Mouse (Mus musculus) liver, embryonic 11.5 days (tissue): ENCODE results near the gene Cdc14b. TPM values are rescaled to one million over a fixed set of nuclear protein-coding genes. Genes with fewer than 3 reads are reported as not detected.
"Not testable (repeated sequence)": the region's sequence is repeated elsewhere in the genome, so short reads cannot be mapped to it uniquely, and the experiment has no call there.

Experiments used
- ATAC-seq: fragments of 200-750 bp; cut with Nextera tagmentation; replicated peaks from 2 replicates; pipeline ENCODE4 v1.8.0; 2017; ENCODE audit warnings: moderate number of reproducible peaks, mild to moderate bottlenecking, moderate TSS enrichment, moderate library complexity; ENCODE audit not compliant: low FRiP score
- DNase-seq: peaks from one replicate; pipeline ENCODE4 v3.0.0-alpha.2; 2017; ENCODE audit warnings: low spot score
- H3K27ac ChIP-seq: fragments of 300-500 bp; sonication (generic); 2 replicates; pipeline ENCODE4 v1.5.1; 2014; ENCODE audit warnings: mild to moderate bottlenecking, low read depth, low read length, control low read depth
- H3K27me3 ChIP-seq: fragments of 300-500 bp; sonication (generic); replicated peaks from 2 replicates; pipeline ENCODE4 v1.6.1; 2014; ENCODE audit warnings: low read length, mixed read lengths; ENCODE audit not compliant: control insufficient read depth, insufficient read depth
- H3K36me3 ChIP-seq: fragments of 300-500 bp; sonication (generic); 2 replicates; pipeline ENCODE4 v1.6.1; 2014; ENCODE audit warnings: mild to moderate bottlenecking, low read length, moderate library complexity, mixed read lengths; ENCODE audit not compliant: control insufficient read depth, insufficient read depth
- H3K4me1 ChIP-seq: fragments of 300-500 bp; sonication (generic); replicated peaks from 2 replicates; pipeline ENCODE4 v1.6.1; 2014; ENCODE audit warnings: low read length, mixed read lengths; ENCODE audit not compliant: control insufficient read depth, insufficient read depth
- H3K4me2 ChIP-seq: fragments of 300-500 bp; sonication (generic); 2 replicates; pipeline ENCODE4 v1.6.1; 2014; ENCODE audit warnings: mild to moderate bottlenecking, control low read depth, moderate library complexity
- H3K4me3 ChIP-seq: fragments of 300-500 bp; sonication (generic); 2 replicates; pipeline ENCODE4 v1.5.1; 2014; ENCODE audit warnings: low read depth, low read length, control low read depth
- H3K9ac ChIP-seq: fragments of 300-500 bp; sonication (generic); 2 replicates; pipeline ENCODE4 v1.6.1; 2014; ENCODE audit warnings: low read depth, low read length, control low read depth
- H3K9me3 ChIP-seq: fragments of 300-500 bp; sonication (generic); 2 replicates; pipeline ENCODE4 v1.6.1; 2016; ENCODE audit warnings: low read length, inconsistent platforms, mixed read lengths; ENCODE audit not compliant: control insufficient read depth
- WGBS: fragments of 180-500 bp; shearing (Covaris S2); extraction: QIAGEN DNeasy Blood & Tissue Kit; methylation state at CpG from one replicate; pipeline ENCODE4 v1.1.7; 2014; 5-methylcytosine and 5-hydroxymethylcytosine counted together
- polyA plus RNA-seq: library from polyadenylated mRNA; unstranded; fragments of >200 nt; fragmentation: Nextera tagmentation; extraction: Ambion mirVana; gene quantifications from 2 replicates; pipeline ENCODE4 v1.2.1, GENCODE M21; 2014

Gene Cdc14b
- polyA plus RNA-seq, 1 experiment from 2014 or later: 16.6 TPM

DNA sequence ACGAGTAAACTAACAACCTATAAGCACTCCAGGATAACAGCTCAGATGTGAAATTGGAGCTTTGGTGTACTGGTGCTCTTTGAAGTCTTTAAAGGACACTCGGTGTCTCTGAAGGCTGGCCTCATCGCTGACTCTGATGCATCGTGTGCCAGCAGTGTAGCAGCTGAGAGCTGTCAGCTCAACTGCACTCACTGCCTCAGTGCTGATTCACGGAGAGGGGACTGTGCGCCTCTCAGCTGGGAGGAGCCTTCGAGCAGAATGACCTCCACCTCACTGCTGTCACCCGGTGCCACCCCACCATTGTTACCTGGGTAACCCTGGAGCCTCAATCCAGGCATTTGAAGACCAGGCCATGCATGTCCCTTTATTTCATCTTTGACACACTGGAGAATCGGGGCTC lies 7.9 kb downstream of the Cdc14b start:
- Histone ChIP-seq H3K4me2 (no peak overlapping the region), H3K36me3 (no peaks in the 10 kb centered on the region), H3K27me3 (no peaks in the 10 kb centered on the region), H3K9me3 (no peaks in the 10 kb centered on the region), H3K4me3 (no peak overlapping the region), H3K4me1 (peaks cover 5% of the 10 kb centered on the region), H3K27ac (no peak overlapping the region), H3K9ac (no peak overlapping the region)
- no peak for DNase-seq
- ATAC-seq: no peak
- WGBS: 44% methylated on average over 9 of the region's 9 CpGs

- Histone ChIP-seq H3K9ac (no peak overlapping the region), H3K27ac (no peak overlapping the region), H3K9me3 (no peaks in the 10 kb centered on the region), H3K27me3 (no peaks in the 10 kb centered on the region), H3K36me3 (no peaks in the 10 kb centered on the region), H3K4me1 (peaks cover 5% of the 10 kb centered on the region), H3K4me2 (no peak overlapping the region), H3K4me3 (no peak overlapping the region)
- DNase-seq: no peak
- ATAC-seq: no peak
- WGBS: 90% methylated on average over 6 of the region's 6 CpGs
These were observed 10.5 kb downstream of the Cdc14b start for GRCm38 (mm10) chr13:64264586-64264985.

GRCm38 (mm10) chr13:64259903-64260302 lies 15.2 kb downstream of the Cdc14b start:
- 93% methylated on average over 7 of the region's 7 CpGs for WGBS
- Histone ChIP-seq H3K36me3 (no peaks in the 10 kb centered on the region), H3K27ac (no peak overlapping the region), H3K9ac (no peak overlapping the region), H3K4me3 (no peak overlapping the region), H3K4me2 (no peak overlapping the region), H3K27me3 (no peaks in the 10 kb centered on the region), H3K4me1 (no peaks in the 10 kb centered on the region), H3K9me3 (no peaks in the 10 kb centered on the region)
- DNase-seq: no peak
- no peak for ATAC-seq

DNA sequence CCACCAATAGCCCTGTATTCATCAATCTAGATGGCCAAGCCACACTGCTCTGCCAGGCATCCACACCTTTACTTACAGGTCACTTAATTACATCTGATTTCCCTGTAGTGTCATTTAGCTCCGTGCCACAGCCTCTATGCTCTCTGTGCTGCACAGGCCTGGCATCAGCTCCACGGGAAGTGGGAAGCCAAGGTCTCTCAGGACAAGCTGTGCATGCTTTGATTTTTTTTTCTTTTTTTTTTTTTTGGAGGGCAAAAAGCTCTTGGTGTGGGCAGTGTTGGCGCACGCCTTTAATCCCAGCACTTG lies 16.6 kb downstream of the Cdc14b start:
- Histone ChIP-seq H3K36me3 (no peaks in the 10 kb centered on the region), H3K27ac (no peak overlapping the region), H3K4me3 (no peak overlapping the region), H3K4me1 (no peaks in the 10 kb centered on the region), H3K27me3 (no peaks in the 10 kb centered on the region), H3K9me3 (no peaks in the 10 kb centered on the region), H3K4me2 (no peak overlapping the region), H3K9ac (no peak overlapping the region)
- DNase-seq: no peak
- WGBS: 85% methylated on average over 4 of the region's 4 CpGs
- ATAC-seq: no peak

DNA sequence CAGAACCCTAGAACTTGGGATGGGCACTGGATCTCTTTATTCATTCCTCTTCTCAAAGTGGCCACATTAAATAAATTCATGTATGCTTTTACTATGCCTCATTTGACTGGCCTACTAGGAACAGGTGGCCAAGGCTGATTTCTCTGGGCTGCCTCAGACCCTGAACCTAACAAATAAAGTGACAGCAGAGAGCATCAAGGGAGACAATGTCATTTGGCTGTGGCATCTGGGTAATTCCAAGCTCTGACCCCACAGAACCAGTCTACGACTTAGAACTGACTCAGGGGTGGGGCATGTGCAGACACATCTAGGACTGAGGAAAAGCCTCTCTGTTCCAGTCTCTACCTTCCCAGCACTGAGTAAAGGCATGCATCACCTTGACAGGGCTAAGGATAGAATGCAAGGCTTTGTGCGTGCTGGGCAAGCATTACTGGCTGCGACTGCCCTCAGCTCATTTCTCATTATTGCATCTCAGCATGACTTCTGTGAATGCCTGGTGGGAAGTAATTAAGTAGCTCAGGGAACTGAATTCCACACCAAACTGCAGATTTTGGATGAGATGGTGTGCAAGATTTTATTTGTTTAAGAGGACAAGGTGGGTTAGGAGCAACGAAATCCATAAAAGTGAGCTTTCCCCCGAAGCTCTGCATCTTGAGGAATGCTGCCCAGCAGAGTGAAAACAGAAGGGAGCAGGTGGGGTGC lies 17.1 kb downstream of the Cdc14b start:
- Histone ChIP-seq H3K9me3 (no peaks in the 10 kb centered on the region), H3K27me3 (no peaks in the 10 kb centered on the region), H3K4me3 (no peak overlapping the region), H3K9ac (no peak overlapping the region), H3K36me3 (no peaks in the 10 kb centered on the region), H3K4me1 (no peaks in the 10 kb centered on the region), H3K27ac (no peak overlapping the region), H3K4me2 (no peak overlapping the region)
- ATAC-seq (no peak), DNase-seq (no peak)
- WGBS: 62% methylated on average over 5 of the region's 5 CpGs

DNA sequence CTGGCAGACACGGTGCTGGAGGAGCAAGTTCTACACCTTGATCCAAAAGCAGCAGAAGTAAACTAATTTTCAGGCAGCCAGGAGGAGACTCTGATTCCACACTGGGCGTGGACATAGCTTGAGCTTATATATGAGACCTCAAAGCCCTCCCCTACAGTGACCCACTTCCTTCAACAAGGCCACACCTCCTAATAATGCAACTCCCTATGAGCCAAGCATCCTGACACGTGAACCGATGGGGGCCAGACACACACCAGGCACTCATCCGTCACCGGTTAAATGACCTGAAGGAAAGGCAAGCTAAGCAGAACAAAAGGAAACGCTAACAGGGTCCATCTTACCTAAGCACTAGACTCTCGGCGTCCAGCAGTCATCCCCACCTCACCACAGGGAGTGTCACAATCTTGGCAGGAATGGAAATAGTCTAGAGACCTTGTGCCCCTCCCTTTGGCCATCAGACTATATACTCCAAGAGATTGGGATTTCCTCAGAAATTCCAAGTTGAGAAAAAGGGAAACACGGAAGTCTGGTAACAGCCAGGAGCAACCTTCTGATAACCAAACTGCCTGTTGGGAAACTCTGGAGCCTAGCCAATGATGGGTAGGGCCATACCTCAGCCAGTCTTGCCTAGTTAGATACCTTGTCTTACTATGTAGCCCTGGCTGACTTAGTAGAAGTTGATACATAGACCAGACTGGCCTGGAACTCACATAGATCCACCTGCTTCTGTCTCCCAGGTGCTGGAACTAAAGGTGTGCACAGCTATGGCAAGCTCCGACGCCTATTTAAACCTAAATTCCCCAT lies 17.9 kb downstream of the Cdc14b start:
- H3K27ac ChIP-seq: no peak overlapping the region
- no peaks in the 10 kb centered on the region for H3K9me3 ChIP-seq
- DNase-seq: no peak
- WGBS: 77% methylated on average over 12 of the region's 12 CpGs
- no peak overlapping the region for H3K9ac ChIP-seq
- H3K27me3 ChIP-seq: no peaks in the 10 kb centered on the region
- ATAC-seq: no peak
- H3K4me2 ChIP-seq: no peak overlapping the region
- no peak overlapping the region for H3K4me3 ChIP-seq
- H3K4me1 ChIP-seq: peaks cover 5% of the 10 kb centered on the region
- H3K36me3 ChIP-seq: no peaks in the 10 kb centered on the region

GRCm38 (mm10) chr13:64254185-64254584 lies 20.9 kb downstream of the Cdc14b start:
- H3K4me2 ChIP-seq, DNase-seq, H3K4me3 ChIP-seq, ATAC-seq, H3K9ac ChIP-seq, H3K27me3 ChIP-seq, H3K9me3 ChIP-seq, H3K27ac ChIP-seq, H3K36me3 ChIP-seq: not testable (repeated sequence)
- 74% methylated on average over 10 of the region's 11 CpGs for WGBS
- H3K4me1 ChIP-seq: peaks cover 16% of the 10 kb centered on the region

- Histone ChIP-seq H3K4me1 (peaks cover 18% of the 10 kb centered on the region), H3K36me3 (no peaks in the 10 kb centered on the region), H3K9ac (no peak overlapping the region), H3K4me2 (no peak overlapping the region), H3K4me3 (no peak overlapping the region), H3K27ac (no peak overlapping the region), H3K9me3 (no peaks in the 10 kb centered on the region), H3K27me3 (no peaks in the 10 kb centered on the region)
- ATAC-seq (no peak), DNase-seq (no peak)
These were observed 21.4 kb downstream of the Cdc14b start for GRCm38 (mm10) chr13:64253697-64254096.

- Histone ChIP-seq H3K27ac (no peak overlapping the region), H3K4me1 (peaks cover 21% of the 10 kb centered on the region), H3K27me3 (no peaks in the 10 kb centered on the region), H3K9ac (no peak overlapping the region), H3K4me3 (no peak overlapping the region), H3K4me2 (no peak overlapping the region), H3K9me3 (no peaks in the 10 kb centered on the region), H3K36me3 (no peaks in the 10 kb centered on the region)
- WGBS: 40% methylated on average over 5 of the region's 5 CpGs
- no peak for ATAC-seq
- DNase-seq: no peak
These were observed 22.9 kb downstream of the Cdc14b start for GRCm38 (mm10) chr13:64252147-64252546.
